Mouse (Mus musculus) thymus, adult 2 months (tissue): Measurements from ENCODE around the gene Nav1. TPM values are rescaled to one million over a fixed set of nuclear protein-coding genes. Genes with fewer than 3 reads are reported as not detected.

Experiments used
- DNase-seq: peaks from one replicate; pipeline ENCODE4 v3.0.0; 2021
- H3K27ac ChIP-seq: fragments of 200-500 bp; 2 replicates; pipeline ENCODE4 v1.5.1; 2012; ENCODE audit warnings: low read length, control low read depth; ENCODE audit not compliant: control insufficient read depth, insufficient read depth
- H3K27me3 ChIP-seq: fragments of 200-500 bp; 2 replicates; pipeline ENCODE4 v1.6.1; 2012; ENCODE audit warnings: mild to moderate bottlenecking, low read length, moderate library complexity, mixed read lengths; ENCODE audit not compliant: control insufficient read depth, insufficient read depth
- H3K36me3 ChIP-seq: fragments of 200-500 bp; 2 replicates; pipeline ENCODE4 v1.6.1; 2012; ENCODE audit warnings: mild to moderate bottlenecking, low read length, moderate library complexity; ENCODE audit not compliant: control insufficient read depth, insufficient read depth
- H3K4me1 ChIP-seq: fragments of 200-500 bp; replicated peaks from 2 replicates; pipeline ENCODE4 v1.6.1; 2012; ENCODE audit warnings: low read length; ENCODE audit not compliant: control insufficient read depth, insufficient read depth
- H3K4me3 ChIP-seq: fragments of 200-500 bp; 2 replicates; pipeline ENCODE4 v1.5.1; 2012; ENCODE audit warnings: mild to moderate bottlenecking, low read length, control low read depth, moderate library complexity; ENCODE audit not compliant: control insufficient read depth, insufficient read depth
- CTCF ChIP-seq: fragments of 200-500 bp; IDR thresholded peaks from 2 replicates; pipeline ENCODE4 v1.5.1; 2012; ENCODE audit warnings: mild to moderate bottlenecking, control low read depth, low read length, moderate library complexity, borderline replicate concordance; ENCODE audit not compliant: control insufficient read depth, poor library complexity, insufficient read depth; ENCODE audit errors: extremely low read depth
- POLR2A ChIP-seq: fragments of 200-500 bp; IDR thresholded peaks from 2 replicates; pipeline ENCODE4 v1.6.1; 2012; ENCODE audit warnings: mild to moderate bottlenecking, low read length, control low read depth, moderate library complexity; ENCODE audit not compliant: control insufficient read depth, poor library complexity, insufficient read depth; ENCODE audit errors: extremely low read depth
- WGBS: fragments of 180-500 bp; shearing (Covaris S2); methylation state at CpG from one replicate; pipeline ENCODE4 v1.1.7; 2018; 5-methylcytosine and 5-hydroxymethylcytosine counted together
- polyA plus RNA-seq: library from polyadenylated mRNA; depleted of rRNA; stranded (reverse); fragments of >200 nt; gene quantifications from 2 replicates; pipeline ENCODE4 v1.2.3, GENCODE M21; 2012

Nav1 gene
- polyA plus RNA-seq, 1 experiment, result 8.7 TPM

DNA sequence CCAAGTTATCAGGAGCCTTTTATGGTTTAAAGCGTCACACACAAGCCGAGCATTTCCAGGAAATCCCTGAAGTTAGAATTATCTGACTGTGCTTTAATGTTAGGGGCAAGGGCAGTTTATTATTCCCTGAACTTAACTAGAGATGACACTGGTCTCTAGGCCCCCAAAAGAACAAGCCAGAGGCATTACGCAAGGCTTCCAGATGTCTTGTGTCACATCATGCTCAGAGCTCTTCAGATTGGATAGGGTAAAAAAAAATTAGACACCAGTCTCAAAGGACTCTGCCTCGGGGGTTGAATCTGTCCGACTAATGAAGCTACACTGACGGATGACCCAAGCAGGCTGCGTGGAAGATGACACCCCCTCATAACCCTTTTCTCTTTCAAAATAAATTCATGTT, 101.6 kb downstream of the Nav1 start:
- Histone ChIP-seq H3K27ac (no peak overlapping the region), H3K4me1 (no peaks in the 10 kb centered on the region), H3K4me3 (no peak overlapping the region), H3K36me3 (no peaks in the 10 kb centered on the region), H3K27me3 (no peaks in the 10 kb centered on the region; the same call in 1 of the 2 replicates)
- DNase-seq, result no peak
- TF ChIP-seq POLR2A, result no peak
- no peak for TF ChIP-seq CTCF
- WGBS, result 85% methylated on average over 7 of the region's 7 CpGs

GRCm38 (mm10) chr1:135503436-135503835, 103.7 kb downstream of the Nav1 start:
- Histone ChIP-seq H3K4me3 (no peak overlapping the region), H3K4me1 (no peaks in the 10 kb centered on the region), H3K36me3 (no peaks in the 10 kb centered on the region), H3K27ac (no peak overlapping the region), H3K27me3 (no peaks in the 10 kb centered on the region)
- no peak for DNase-seq
- 97% methylated on average over 2 of the region's 2 CpGs for WGBS
- TF ChIP-seq POLR2A (no peak), CTCF (no peak)

DNA sequence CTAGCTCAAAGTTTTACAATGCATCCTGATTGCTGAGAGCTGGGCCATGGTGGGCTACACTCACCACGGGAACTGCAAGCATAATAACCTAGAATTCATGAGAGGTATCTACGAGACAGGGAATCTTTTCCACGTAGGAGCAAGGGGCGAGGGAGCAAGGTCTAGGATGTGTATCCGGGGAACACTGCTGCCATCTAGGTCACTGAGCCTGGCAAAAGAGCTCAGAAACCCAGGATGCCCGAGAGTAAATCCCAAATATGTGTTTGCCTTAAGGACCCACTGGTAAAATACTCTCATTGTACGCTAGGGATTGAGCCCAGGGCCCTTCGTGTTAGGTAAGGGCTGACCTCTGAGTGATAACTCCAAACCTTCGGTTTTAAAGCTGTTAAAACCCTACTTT, 104.3 kb downstream of the Nav1 start:
- Histone ChIP-seq H3K4me1 (no peaks in the 10 kb centered on the region), H3K27me3 (no peaks in the 10 kb centered on the region), H3K36me3 (no peaks in the 10 kb centered on the region), H3K4me3 (no peak overlapping the region), H3K27ac (no peak overlapping the region)
- 92% methylated on average over 9 of the region's 9 CpGs for WGBS
- TF ChIP-seq POLR2A, result no peak
- TF ChIP-seq CTCF, result no peak
- no peak for DNase-seq

DNA sequence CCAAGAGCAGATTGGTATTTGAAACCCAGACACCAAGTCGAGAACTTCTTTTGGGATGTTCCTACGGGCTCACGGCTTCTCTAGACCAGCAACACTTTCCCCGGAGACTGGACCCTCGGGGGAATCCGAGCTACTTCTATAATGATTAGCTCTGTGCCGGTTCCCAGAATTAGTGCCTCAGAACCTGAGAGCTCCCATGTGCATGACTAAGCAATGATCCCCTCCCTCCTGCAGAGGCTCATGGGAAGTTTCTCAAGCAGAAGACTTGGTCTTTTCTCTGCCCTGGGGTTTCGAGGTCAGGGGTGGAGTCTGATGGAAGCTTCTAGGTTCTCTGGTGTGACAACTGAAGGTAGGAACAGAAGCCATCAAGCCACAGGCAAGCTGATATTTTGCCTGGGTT, 105.0 kb downstream of the Nav1 start:
- H3K4me1 ChIP-seq, result no peaks in the 10 kb centered on the region
- no peak overlapping the region for H3K4me3 ChIP-seq
- TF ChIP-seq CTCF (no peak), POLR2A (no peak)
- WGBS, result 80% methylated on average over 8 of the region's 8 CpGs
- no peaks in the 10 kb centered on the region for H3K27me3 ChIP-seq
- no peak for DNase-seq
- no peaks in the 10 kb centered on the region for H3K36me3 ChIP-seq
- H3K27ac ChIP-seq, result no peak overlapping the region

DNA sequence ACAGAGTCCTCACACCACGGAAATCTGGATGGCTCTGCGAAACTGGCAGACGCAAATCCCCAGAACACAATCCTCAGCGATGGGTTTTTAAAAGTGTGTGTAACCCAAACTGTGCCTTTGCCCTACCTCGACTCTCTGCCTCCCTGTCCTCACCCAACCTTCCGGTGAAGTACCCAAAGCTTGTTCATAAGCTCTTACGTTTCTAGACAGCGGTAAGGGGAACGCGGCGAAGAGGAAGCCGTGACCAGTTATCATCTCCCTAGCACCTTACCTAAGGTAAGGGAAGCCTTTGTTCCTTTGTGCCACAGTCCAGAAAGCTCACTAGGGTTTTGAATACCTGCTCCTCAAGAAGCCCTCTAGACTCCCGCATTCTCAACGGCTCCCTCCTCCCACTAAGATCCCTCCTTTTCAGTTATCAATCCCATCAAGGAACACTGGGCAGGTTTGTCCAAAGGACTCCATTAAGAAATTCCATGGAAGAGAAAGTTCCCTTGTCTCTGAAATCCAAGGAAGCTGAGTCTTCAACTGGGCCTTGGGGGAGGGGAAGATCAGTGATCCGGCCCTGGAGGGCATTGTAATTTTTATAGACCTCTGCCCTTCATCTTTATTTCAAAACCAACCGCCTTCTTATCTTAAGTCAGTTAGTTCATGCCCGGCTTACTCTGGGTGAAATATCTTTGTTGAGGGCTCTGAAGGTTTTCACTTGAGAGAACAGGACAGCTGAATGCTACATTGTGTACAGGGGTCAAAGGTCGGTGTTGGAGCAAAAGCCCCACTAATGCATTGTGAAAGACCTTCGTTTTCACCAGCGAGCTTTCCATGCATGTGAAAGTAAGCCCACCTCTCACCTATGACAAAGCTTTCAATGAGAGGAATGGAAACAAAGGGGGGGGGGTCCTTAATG, 108.4 kb downstream of the Nav1 start:
- TF ChIP-seq CTCF, result no peak
- TF ChIP-seq POLR2A, result no peak
- no peak overlapping the region for H3K27ac ChIP-seq
- H3K4me3 ChIP-seq, result no peak overlapping the region
- 92% methylated on average over 20 of the region's 20 CpGs for WGBS
- DNase-seq, result no peak
- no peaks in the 10 kb centered on the region for H3K36me3 ChIP-seq
- no peaks in the 10 kb centered on the region for H3K27me3 ChIP-seq
- no peaks in the 10 kb centered on the region for H3K4me1 ChIP-seq

DNA sequence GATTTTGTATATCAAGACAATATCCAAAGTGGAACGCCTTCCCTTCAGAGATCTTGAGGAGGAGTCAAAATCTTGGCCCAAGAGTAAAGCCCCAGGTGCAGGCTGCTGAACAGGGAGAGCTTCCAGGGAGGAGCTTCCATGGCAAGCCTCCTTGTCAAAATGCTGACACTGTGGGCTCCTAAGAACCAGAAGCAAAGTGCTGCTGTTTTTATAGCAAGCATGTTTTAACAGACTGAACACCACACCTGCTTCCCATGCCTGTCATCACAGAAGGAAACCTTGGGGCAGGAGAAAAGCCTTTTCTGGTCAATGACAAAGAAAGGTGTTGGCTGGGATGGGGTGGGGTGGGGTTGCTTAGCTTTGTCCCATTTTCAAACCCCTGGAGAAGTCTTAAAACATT, 112.0 kb downstream of the Nav1 start:
- WGBS, result 83% methylated on average over 1 of the region's 1 CpGs
- no peak overlapping the region for H3K27ac ChIP-seq
- H3K4me1 ChIP-seq, result no peaks in the 10 kb centered on the region
- DNase-seq, result no peak
- no peaks in the 10 kb centered on the region for H3K36me3 ChIP-seq
- no peak for TF ChIP-seq CTCF
- no peak for TF ChIP-seq POLR2A
- H3K27me3 ChIP-seq, result no peaks in the 10 kb centered on the region
- H3K4me3 ChIP-seq, result no peak overlapping the region

DNA sequence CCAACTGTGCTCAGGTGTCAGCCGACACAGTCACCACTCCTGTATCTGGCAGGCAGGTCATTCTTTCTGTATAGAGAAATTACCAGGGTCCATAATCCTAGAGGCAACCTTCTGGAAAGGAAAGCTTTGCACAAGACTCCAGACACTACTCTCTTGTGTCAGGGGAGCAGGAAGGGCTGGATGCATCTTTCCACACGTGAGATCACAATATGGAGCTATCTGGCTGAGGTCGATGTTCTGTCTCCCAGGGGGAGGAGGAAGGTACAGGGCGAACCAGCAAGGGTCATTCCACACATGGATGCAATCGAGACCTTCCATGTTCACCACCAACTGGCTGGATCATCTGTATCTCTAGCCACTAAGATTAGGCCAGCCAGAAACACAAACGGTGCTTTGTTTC, 113.2 kb downstream of the Nav1 start:
- no peaks in the 10 kb centered on the region for H3K36me3 ChIP-seq
- TF ChIP-seq CTCF (no peak), POLR2A (no peak)
- no peaks in the 10 kb centered on the region for H3K4me1 ChIP-seq
- DNase-seq, result no peak
- 93% methylated on average over 6 of the region's 6 CpGs for WGBS
- no peak overlapping the region for H3K4me3 ChIP-seq
- H3K27ac ChIP-seq, result no peak overlapping the region
- H3K27me3 ChIP-seq, result no peaks in the 10 kb centered on the region
